ENCODE assay signal across 12 mouse cellular contexts in genomic region chr11:106709227-106709985, GRCm38 (mm10). TPM values are rescaled to one million over a fixed set of nuclear protein-coding genes. Genes with fewer than 3 reads are reported as not detected.
DNase-seq lines count a peak whose midpoint lies in the region; ATAC-seq and TF ChIP-seq lines count a peak whose summit lies in the region.
"Had no signal": no experiment of that assay in that cellular context is flagged by ENCODE, and none has a peak within 500 bp of the region (broad histone marks: within the 10 kb centered on the region; RNA-seq: fewer than 3 reads in every experiment).

No protein-coding gene starts in this region.

- ATAC-seq in hindbrain, embryonic 13.5 days (ENCODE audit: low FRiP score), result no peak
- no peak for ATAC-seq in embryonic facial prominence, embryonic 12.5 days (ENCODE audit: insufficient number of reproducible peaks, insufficient read depth, low FRiP score, low TSS enrichment)
- ATAC-seq: forebrain, embryonic 16.5 days had no signal

- peaks cover 6% of the 10 kb centered on the region for H3K4me1 ChIP-seq in hindbrain, embryonic 13.5 days (replicated peaks)
- H3K4me1 ChIP-seq in hindbrain, embryonic 10.5 days (replicated peaks), result peaks cover 35% of the 10 kb centered on the region
- peaks cover 95% of the 10 kb centered on the region for H3K4me1 ChIP-seq in E14TG2a.4 (replicated peaks; ENCODE audit: low read depth, low read length)
- H3K4me1 ChIP-seq in embryonic facial prominence, embryonic 12.5 days, result peaks cover 18% of the 10 kb centered on the region

- WGBS in hindbrain, embryonic 13.5 days, result 31% methylated on average over 15 of the region's 15 CpGs
- WGBS in hindbrain, embryonic 10.5 days, result 37% methylated on average over 15 of the region's 15 CpGs
- WGBS in embryonic facial prominence, embryonic 12.5 days, result 19% methylated on average over 15 of the region's 15 CpGs

- H3K36me3 ChIP-seq in hindbrain, embryonic 13.5 days, result no peaks in the 10 kb centered on the region
- H3K36me3 ChIP-seq in hindbrain, embryonic 10.5 days, result no peaks in the 10 kb centered on the region
- peaks cover 68% of the 10 kb centered on the region for H3K36me3 ChIP-seq in E14TG2a.4 (ENCODE audit: insufficient read depth, low read length)
- no peaks in the 10 kb centered on the region for H3K36me3 ChIP-seq in embryonic facial prominence, embryonic 12.5 days

- TF ChIP-seq CTCF in E14TG2a.4 (conservative IDR thresholded peaks at IDR 0.05; ENCODE audit: low read length), result no peak

- no peaks in the 10 kb centered on the region for H3K9me3 ChIP-seq in hindbrain, embryonic 13.5 days
- no peaks in the 10 kb centered on the region for H3K9me3 ChIP-seq in hindbrain, embryonic 10.5 days
- H3K9me3 ChIP-seq in E14TG2a.4 (ENCODE audit: low read length), result no peaks in the 10 kb centered on the region
- no peaks in the 10 kb centered on the region for H3K9me3 ChIP-seq in embryonic facial prominence, embryonic 12.5 days

- no peak overlapping the region for H3K27ac ChIP-seq in hindbrain, embryonic 13.5 days
- H3K27ac ChIP-seq in hindbrain, embryonic 10.5 days, result no peak overlapping the region
- H3K27ac ChIP-seq in embryonic facial prominence, embryonic 12.5 days, result no peak overlapping the region
- H3K27ac ChIP-seq: left cerebral cortex, adult 2 months had no signal

- H3K9ac ChIP-seq in hindbrain, embryonic 13.5 days, result no peak overlapping the region
- H3K9ac ChIP-seq in embryonic facial prominence, embryonic 12.5 days, result no peak overlapping the region

- DNase-seq in hindbrain, embryonic 10.5 days (ENCODE audit: low spot score), result no peak
- peak; percentile 43 for DNase-seq in kidney, postnatal 10 days
- no peak for DNase-seq in spleen, postnatal 36 days (ENCODE audit: low spot score in 2 of 2)
- no peak for DNase-seq in adrenal gland, adult 18-20 months (ENCODE audit: low spot score in 2 of 2)
- DNase-seq in spleen, postnatal 14 days (ENCODE audit: low spot score in 2 of 2), result no peak
- DNase-seq: cerebellum, adult 8-10 months; right cerebral cortex, postnatal 25 days had no signal

- no peaks in the 10 kb centered on the region for H3K27me3 ChIP-seq in hindbrain, embryonic 13.5 days
- H3K27me3 ChIP-seq in hindbrain, embryonic 10.5 days (ENCODE audit: insufficient read depth, poor library complexity, severe bottlenecking), result peaks cover 3% of the 10 kb centered on the region; the same call in 1 of the 2 replicates
- no peaks in the 10 kb centered on the region for H3K27me3 ChIP-seq in E14TG2a.4 (ENCODE audit: insufficient read depth, low read length)
- H3K27me3 ChIP-seq in embryonic facial prominence, embryonic 12.5 days, result no peaks in the 10 kb centered on the region

- peak overlapping the region; percentile 17; the same call in 1 of the 2 replicates for H3K4me2 ChIP-seq in hindbrain, embryonic 13.5 days
- H3K4me2 ChIP-seq in embryonic facial prominence, embryonic 12.5 days (replicated peaks), result peak overlapping the region; percentile 35

- no peak overlapping the region for H3K4me3 ChIP-seq in hindbrain, embryonic 13.5 days
- no peak overlapping the region for H3K4me3 ChIP-seq in hindbrain, embryonic 10.5 days
- H3K4me3 ChIP-seq in E14TG2a.4 (replicated peaks; ENCODE audit: low read length), result peak overlapping the region; percentile 57
- H3K4me3 ChIP-seq in embryonic facial prominence, embryonic 12.5 days, result no peak overlapping the region
- H3K4me3 ChIP-seq: left cerebral cortex, adult 2 months had no signal

RNA-seq across cellular contexts. Expression of gene Pecam1, which starts 41.0 kb away (rescaled TPM):
- 17.4 and 17.6 TPM in 2 replicates for polyA plus RNA-seq in hindbrain, embryonic 13.5 days (2015; fragmentation: Nextera tagmentation; extraction: Ambion mirVana)
- polyA plus RNA-seq in hindbrain, embryonic 10.5 days (2016; fragmentation: Nextera tagmentation; extraction: Ambion mirVana), result 17.3 and 18.3 TPM in 2 replicates
- polyA plus RNA-seq in embryonic facial prominence, embryonic 12.5 days (2016; fragmentation: Nextera tagmentation; extraction: Ambion mirVana), result 28.9 and 30.5 TPM in 2 replicates
- total RNA-seq in adrenal gland, adult 18-20 months (2021), result 10 to 100 TPM; 57.1 to 63.6 TPM

RNA-seq across cellular contexts. Expression of gene Milr1, which starts 41.6 kb away (rescaled TPM):
- polyA plus RNA-seq in hindbrain, embryonic 13.5 days (2015; fragmentation: Nextera tagmentation; extraction: Ambion mirVana), result 0.78 and 1.3 TPM in 2 replicates
- 0.93 and 1.6 TPM in 2 replicates for polyA plus RNA-seq in hindbrain, embryonic 10.5 days (2016; fragmentation: Nextera tagmentation; extraction: Ambion mirVana)
- polyA plus RNA-seq in embryonic facial prominence, embryonic 12.5 days (2016; fragmentation: Nextera tagmentation; extraction: Ambion mirVana), result 1.4 TPM in 2 replicates
- total RNA-seq in adrenal gland, adult 18-20 months (2021), result 1 to 10 TPM in 1 of 2 experiments, under 1 TPM in 1; 0.83 to 1.2 TPM
